In genomic region chr11:117792281-117792888, GRCm38 (mm10) we compare ENCODE assay signal across 9 mouse cellular contexts. TPM values are rescaled to one million over a fixed set of nuclear protein-coding genes. Genes with fewer than 3 reads are reported as not detected.
DNase-seq lines count a peak whose midpoint lies in the region; ATAC-seq lines count a peak whose summit lies in the region.
"Had no signal": no experiment of that assay in that cellular context is flagged by ENCODE, and none has a peak within 500 bp of the region (broad histone marks: within the 10 kb centered on the region; RNA-seq: fewer than 3 reads in every experiment).

No protein-coding gene starts in this region.

- peaks cover 82% of the 10 kb centered on the region for H3K4me1 ChIP-seq in erythroblast, embryonic 14.5 days (ENCODE audit: control insufficient read depth)

- peaks cover 77% of the 10 kb centered on the region for H3K36me3 ChIP-seq in erythroblast, embryonic 14.5 days (ENCODE audit: control insufficient read depth)

- H3K9me3 ChIP-seq in erythroblast, embryonic 14.5 days (ENCODE audit: control insufficient read depth, low read length), result no peaks in the 10 kb centered on the region

- H3K27me3 ChIP-seq in erythroblast, embryonic 14.5 days (ENCODE audit: control insufficient read depth), result no peaks in the 10 kb centered on the region

- peak; percentile 86 for ATAC-seq in megakaryocyte progenitor cell, adult 5-6 weeks (replicated peaks; ENCODE audit: poor library complexity)

- H3K4me3 ChIP-seq in erythroblast, embryonic 14.5 days (replicated peaks), result peak overlapping the region; percentile 61

- peak; percentile 89 for DNase-seq in urinary bladder, postnatal 14 days (ENCODE audit: low spot score)
- no peak for DNase-seq in urinary bladder, postnatal 10 days (ENCODE audit: low spot score)
- DNase-seq in kidney, postnatal 4 days, result peak; percentile 81 to 89
- peak; percentile 39 to 71 for DNase-seq in thymus, postnatal 36 days
- no peak for DNase-seq in layer of hippocampus, postnatal 14 days (ENCODE audit: low spot score in 2 of 2)
- no peak for DNase-seq in Muller cell, postnatal 12 days (ENCODE audit: inconsistent ontology term)

RNA-seq across cellular contexts. Expression of gene 6030468B19Rik, which starts 5.1 kb away (rescaled TPM):
- polyA plus RNA-seq in erythroblast, embryonic 14.5 days (2012), result 202 and 213 TPM in 2 replicates
- 0.37 and 0.76 TPM in 2 replicates for total RNA-seq in megakaryocyte progenitor cell, adult 5-6 weeks (2015)
- not detected in 2 replicates for total RNA-seq in megakaryocyte progenitor cell, adult 5-6 weeks (2017)
- under 1 TPM in 1 of 2 experiments, not detected in 1; 0.51 TPM for total RNA-seq in layer of hippocampus, postnatal 14 days (2021)
- total RNA-seq: left cerebral cortex, postnatal 10 days had no signal

RNA-seq across cellular contexts. Expression of gene Tmc6, which starts 10.4 kb away (rescaled TPM):
- polyA plus RNA-seq in erythroblast, embryonic 14.5 days (2012), result 61.5 and 62.4 TPM in 2 replicates
- total RNA-seq in megakaryocyte progenitor cell, adult 5-6 weeks (2015), result 34.0 and 50.6 TPM in 2 replicates
- total RNA-seq in megakaryocyte progenitor cell, adult 5-6 weeks (2017), result 8.6 and 13.1 TPM in 2 replicates
- total RNA-seq in layer of hippocampus, postnatal 14 days (2021), result 1 to 10 TPM; 4.9 to 6.3 TPM

RNA-seq across cellular contexts. Expression of gene Tmc8, which starts 10.5 kb away (rescaled TPM):
- polyA plus RNA-seq in erythroblast, embryonic 14.5 days (2012), result 39.5 and 54.7 TPM in 2 replicates
- total RNA-seq in megakaryocyte progenitor cell, adult 5-6 weeks (2015), result 2.1 and 3.1 TPM in 2 replicates
- 2.0 and 2.1 TPM in 2 replicates for total RNA-seq in megakaryocyte progenitor cell, adult 5-6 weeks (2017)
- total RNA-seq in layer of hippocampus, postnatal 14 days (2021), result 1 to 10 TPM in 1 of 2 experiments, under 1 TPM in 1; 0.88 to 1.6 TPM

RNA-seq across cellular contexts. Expression of gene Gm20708, which starts 17.1 kb away (rescaled TPM):
- polyA plus RNA-seq in erythroblast, embryonic 14.5 days (2012), result 0.16 TPM in 2 replicates
- 2.2 and 2.5 TPM in 2 replicates for total RNA-seq in megakaryocyte progenitor cell, adult 5-6 weeks (2015)
- 0.92 TPM in 1 of 2 replicates, not detected in the other for total RNA-seq in megakaryocyte progenitor cell, adult 5-6 weeks (2017)
- total RNA-seq in layer of hippocampus, postnatal 14 days (2021), result 1 to 10 TPM; 2.8 to 3.2 TPM

RNA-seq across cellular contexts. Expression of gene Syngr2, which starts 17.1 kb away (rescaled TPM):
- polyA plus RNA-seq in erythroblast, embryonic 14.5 days (2012), result 7.2 and 10.2 TPM in 2 replicates
- 223 and 243 TPM in 2 replicates for total RNA-seq in megakaryocyte progenitor cell, adult 5-6 weeks (2015)
- total RNA-seq in megakaryocyte progenitor cell, adult 5-6 weeks (2017), result 154 and 164 TPM in 2 replicates
- total RNA-seq in layer of hippocampus, postnatal 14 days (2021), result 10 to 100 TPM; 15.2 to 15.4 TPM

Comparison
In these comparisons a context has a peak if more than half of its experiments do, and no peak if none do; other contexts are left out.
1. DNase-seq: peak in urinary bladder, postnatal 14 days (single experiment), kidney, postnatal 4 days (2 of 2) and thymus, postnatal 36 days (2 of 2); none in urinary bladder, postnatal 10 days (single experiment), layer of hippocampus, postnatal 14 days (0 of 2) and Muller cell, postnatal 12 days (single experiment).